Mouse (Mus musculus) forelimb bud, embryonic 11.5 days (tissue): ENCODE measurements around the gene Phlda3.

Experiments used
- DNase-seq: peaks from one replicate; pipeline ENCODE4 v3.0.0-alpha.2; 2012; ENCODE audit warnings: low read depth, low spot score

The Phlda3 gene

GRCm38 (mm10) chr1:135793370-135794215, 27.7 kb downstream of the Phlda3 start:
- DNase-seq: no peak

GRCm38 (mm10) chr1:135794216-135795134, 28.6 kb downstream of the Phlda3 start:
- no peak for DNase-seq

DNA sequence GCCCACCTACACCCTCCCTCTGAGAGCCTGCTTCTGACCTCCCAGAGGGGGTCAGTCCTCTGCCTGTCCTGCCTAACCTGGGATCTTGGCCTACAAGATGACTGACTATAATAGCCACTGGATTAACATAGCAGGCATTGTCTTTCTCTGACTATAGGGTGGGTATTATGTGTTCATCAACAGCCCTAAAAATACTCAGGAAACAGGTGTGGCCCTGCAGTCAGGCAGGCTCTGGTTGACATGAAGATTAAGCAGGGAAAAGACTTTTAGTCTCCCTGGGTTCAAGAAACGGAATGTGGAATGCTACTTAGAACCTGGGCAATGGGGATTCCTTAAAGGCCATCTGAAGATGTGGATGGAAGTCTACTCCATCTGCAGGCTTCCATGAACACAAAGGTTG, 32.6 kb downstream of the Phlda3 start:
- no peak for DNase-seq

GRCm38 (mm10) chr1:135799109-135799627, 33.2 kb downstream of the Phlda3 start:
- no peak for DNase-seq

DNA sequence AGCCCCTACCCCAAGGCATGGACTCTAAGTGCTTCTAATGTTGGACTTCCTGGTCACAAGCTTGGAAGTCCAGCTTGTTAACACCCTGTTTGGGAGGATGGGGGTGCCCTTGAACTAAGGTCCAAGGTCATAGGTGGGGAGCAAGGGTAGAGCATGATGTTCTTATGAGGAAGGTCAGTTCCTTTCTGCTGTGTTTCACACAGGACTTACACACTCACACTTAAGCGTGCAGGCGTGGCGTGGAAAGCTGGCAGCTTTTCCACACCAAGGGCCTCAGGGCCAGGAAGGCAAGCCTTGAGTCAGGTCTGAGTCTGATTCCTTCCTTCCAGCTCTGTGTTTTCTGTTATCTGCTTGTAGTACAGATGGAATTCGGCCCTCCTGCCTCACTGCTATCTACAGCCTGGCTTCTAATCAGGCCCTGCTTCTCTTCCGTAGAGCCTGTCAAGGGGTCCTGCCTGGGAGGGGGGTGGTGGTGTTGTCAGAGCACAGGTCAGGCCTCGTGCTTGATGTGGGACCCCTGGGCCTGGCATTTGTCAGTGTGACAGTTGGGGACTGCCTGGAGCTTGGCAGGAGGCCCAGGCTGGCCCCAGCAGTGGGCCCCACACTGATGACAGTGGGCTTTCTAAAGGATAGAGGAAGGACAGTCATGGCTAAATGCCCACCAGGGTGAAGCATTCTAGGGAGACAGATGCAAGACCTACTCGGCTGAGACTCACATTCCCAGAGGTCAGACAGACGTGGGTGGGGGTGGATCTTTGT, 34.5 kb downstream of the Phlda3 start:
- no peak for DNase-seq

DNA sequence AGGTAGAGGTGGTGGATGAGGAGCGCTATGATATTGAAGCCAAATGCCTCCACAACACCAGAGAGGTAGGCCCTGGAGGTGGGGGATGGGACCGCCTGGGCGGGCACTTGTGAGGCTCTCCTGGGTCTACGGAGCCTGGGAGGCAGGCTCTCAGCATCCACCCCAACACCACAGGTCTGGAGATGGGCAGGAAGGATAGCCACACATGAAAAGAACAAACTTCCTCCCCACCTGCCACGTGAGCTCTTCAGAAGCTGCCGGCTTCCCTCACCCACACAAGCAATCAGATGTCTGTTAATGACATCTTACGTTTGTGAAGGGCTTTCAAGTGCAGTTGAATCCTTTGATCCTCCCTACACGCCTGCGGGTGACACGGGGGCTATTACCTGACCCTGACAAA, 41.6 kb downstream of the Phlda3 start:
- DNase-seq: no peak

GRCm38 (mm10) chr1:135810180-135810579, 44.3 kb downstream of the Phlda3 start:
- no peak for DNase-seq

DNA sequence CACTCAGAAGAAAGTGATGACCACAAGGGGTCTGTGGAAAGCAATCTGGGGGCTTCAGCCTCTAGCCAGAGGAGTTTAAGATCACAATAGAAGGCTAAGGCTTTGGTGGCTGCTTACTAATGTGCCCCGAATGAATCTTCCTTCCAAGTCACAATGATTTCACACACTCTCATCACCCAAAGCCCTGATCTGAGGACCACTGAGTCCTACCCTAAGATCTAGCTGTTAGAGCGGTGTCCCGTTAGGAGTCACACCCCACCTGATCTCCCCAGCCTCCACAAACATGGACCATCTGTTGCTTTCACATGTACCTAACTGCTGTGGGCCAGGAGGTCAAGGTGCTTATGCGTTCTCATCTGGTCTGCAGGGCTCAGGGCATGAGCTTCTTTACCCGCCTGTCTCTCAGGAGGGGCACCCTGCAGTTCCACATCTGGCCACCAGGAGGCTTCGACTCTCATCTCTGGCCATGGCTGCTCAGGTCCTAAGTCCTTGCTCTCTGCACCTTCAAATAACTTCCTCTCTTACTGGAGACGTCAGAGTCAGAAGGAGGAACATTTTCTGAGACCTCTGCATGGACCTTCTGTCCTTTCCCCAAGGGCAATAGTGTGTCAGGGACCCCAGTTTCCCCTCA, 45.2 kb downstream of the Phlda3 start:
- peak; percentile 75 for DNase-seq

DNA sequence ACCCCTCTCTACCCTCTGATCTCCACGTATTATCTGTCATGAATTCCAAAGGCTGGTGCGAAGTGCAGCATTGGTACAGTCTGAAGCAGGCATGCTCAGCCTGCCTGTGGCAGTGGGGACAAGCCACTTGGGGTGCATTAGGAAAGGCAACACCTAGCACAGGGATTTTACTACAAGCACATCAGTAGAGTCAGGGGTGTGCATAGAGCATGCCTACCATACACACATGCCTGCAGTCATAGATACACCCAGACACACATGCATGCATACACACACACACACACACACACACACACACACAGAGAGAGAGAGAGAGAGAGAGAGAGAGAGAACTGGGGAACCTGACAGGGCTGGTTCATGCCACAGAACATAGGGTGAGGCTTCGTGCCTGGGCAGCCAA, 46.3 kb downstream of the Phlda3 start:
- DNase-seq: no peak

DNA sequence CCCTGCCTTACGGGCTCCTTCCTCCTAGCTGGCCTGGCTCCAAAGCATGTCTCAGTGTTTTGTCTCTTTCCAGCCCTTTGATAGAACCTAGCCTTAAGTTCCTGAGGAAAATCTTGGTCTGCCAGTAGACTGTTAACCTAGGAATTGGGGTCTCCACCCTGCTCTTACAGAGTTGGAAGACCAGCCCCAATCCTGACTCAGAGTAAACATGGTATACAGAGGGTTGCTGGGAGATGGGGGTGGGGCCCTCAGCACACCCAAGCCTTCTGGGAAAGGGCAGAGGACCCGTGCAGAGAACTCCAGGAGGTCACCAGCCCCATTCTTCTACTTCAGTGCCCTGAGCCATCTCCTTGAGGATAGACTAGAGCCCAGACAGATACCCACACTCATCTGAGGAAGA, 46.7 kb downstream of the Phlda3 start:
- no peak for DNase-seq

DNA sequence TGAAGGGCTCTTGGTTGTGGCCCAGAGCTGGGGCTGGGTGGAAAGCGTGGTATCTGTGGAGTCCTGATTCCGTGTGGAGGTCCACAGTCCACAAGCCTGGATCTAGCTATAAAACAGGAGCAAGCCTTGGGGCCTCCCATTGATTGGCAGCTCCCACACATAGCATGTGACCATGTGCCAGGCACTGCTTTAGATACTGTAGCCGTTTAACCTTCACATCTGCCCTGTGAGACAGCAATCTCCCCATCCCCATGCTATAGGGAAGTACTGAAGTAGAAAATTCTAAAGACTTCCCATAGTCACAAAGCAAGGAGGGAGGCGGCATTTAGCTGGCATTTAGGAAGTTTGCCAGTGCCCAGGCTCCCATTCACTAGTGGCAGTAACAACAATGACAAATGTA, 47.2 kb downstream of the Phlda3 start:
- no peak for DNase-seq

- DNase-seq: no peak
These were observed 47.9 kb downstream of the Phlda3 start for GRCm38 (mm10) chr1:135813687-135814395.

DNA sequence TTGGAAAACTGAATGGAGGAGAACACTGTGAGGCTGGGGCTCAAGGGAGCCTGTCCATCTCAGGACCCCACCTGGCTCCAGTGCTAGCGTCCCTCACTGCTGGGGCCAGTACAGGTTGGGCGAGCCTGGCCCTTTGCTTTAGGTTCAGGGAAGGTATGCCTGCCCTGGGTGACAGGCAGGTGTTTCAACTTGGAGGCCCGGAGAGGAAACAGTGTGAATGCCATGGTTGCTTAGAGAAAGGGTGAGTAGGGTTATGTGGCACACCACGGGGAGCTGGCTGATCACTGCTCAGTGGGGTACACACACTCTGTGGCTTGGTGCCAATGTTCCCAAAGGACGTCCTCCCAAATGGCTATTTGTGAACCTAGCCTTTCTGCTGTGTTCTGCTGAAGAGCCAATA, 48.6 kb downstream of the Phlda3 start:
- DNase-seq: no peak

DNA sequence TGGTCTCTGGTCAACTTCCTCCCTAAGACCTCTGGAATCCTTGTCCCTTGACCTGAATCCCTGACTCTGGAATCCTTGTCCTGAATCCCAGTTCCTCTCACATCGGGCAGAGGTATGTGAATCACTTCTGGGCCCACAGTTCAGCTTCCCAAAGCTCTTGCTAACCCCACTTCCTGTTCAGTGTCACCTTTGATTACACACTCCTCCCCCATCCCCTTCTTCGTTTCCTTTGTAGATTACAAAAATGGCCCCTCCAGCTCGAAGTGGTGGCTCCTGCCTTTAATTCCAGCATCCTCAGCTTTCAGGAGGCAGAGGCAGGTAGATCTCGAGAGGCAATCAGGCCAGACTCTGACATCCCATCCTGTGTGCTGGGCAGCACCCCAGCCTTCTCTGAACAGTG, 51.7 kb downstream of the Phlda3 start:
- no peak for DNase-seq

GRCm38 (mm10) chr1:135818481-135819086, 52.7 kb downstream of the Phlda3 start, which contains the start of gene Lad1:
Gene Lad1 (plus strand): TSS chr1:135818598.
- no peak for DNase-seq
